Mouse (Mus musculus): ENCODE data around the gene Nrgn.

Nrgn gene

DNA sequence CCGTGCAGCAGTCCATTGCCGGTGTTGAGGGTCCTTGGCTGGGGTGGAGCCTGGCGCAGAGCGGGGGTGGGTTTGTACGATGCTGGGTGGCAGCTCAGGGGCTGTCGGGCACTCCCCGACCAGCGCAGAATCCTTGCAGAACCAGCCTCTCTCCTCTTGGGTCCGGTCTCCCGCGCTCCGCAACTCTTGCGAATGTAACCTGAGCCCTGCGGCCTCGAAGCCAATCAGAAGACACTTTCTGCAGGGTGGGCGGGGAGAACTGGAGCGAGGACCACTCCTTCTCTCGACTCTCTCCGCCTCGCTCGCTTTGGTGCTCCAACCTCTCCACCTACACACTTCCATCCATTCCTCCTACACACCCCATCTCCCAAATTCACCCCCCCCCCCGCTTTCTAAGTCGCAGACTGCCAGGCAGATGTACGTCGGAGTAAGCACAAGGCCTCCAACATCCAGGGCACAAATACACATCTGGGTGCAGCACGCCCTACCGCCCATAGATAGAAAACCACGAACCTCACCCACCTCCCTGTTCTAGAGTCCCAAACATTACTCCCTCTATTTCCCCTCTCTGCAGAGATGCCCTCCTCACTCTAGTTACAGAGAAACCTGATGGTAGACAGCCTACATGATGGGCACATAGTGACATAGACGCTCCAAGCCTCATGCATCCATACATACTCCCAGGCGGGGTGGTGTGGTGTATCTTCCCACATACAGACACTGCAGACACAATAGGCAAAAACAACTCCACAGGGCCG, at the start of gene Nrgn:
Gene Nrgn, minus strand, starts transcription at position 369 of the 758 bp plus-strand sequence.
- peak; percentile 55 for DNase-seq (ENCODE audit: low read depth, low spot score)

GRCm38 (mm10) chr9:37600538-37601205, 48.0 kb upstream of the Nrgn start:
- DNase-seq (ENCODE audit: low read depth, low spot score): no peak

DNA sequence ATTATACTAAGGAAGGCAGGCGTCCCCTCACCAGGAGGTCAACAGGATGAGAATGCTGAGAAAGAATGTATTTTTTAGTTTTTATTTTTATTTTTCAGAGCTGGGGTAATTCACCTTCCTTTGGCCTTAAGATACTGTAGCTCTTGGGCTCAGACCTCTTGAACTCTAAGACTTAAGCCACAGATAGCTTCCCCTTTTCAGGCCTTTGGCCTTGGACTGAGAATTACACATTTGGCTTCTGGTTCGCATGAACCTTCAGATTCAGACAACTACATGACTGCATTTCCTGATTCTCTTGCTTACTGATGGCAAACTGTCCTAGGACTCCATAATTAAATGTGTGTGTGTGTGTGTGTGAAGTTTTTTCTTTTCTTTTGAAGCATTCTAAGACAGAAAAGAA, 45.9 kb upstream of the Nrgn start:
- DNase-seq (ENCODE audit: low read depth, low spot score): no peak

DNA sequence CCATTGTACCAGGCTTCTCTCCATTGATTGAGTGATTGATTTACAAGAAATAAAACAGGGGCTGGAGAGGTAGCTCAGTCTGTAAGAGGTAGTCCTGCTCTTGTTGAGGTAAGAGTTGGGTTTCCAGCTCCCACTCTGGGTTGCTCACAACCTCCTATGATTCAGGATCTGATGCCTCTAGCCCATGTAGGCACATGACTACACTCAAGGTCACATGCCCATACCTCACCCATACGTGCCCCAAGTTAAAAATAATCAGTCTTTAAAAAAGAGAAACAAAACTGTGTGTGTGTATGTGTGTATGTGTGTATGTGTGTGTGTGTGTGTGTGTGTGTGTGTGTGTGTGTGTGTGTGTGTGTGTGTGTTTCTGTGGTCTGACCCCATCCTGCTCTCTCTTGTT, 42.9 kb upstream of the Nrgn start:
- no peak for DNase-seq (ENCODE audit: low read depth, low spot score)

- no peak for DNase-seq (ENCODE audit: low read depth, low spot score)
Observed at GRCm38 (mm10) chr9:37593690-37594089, 41.0 kb upstream of the Nrgn start.

DNA sequence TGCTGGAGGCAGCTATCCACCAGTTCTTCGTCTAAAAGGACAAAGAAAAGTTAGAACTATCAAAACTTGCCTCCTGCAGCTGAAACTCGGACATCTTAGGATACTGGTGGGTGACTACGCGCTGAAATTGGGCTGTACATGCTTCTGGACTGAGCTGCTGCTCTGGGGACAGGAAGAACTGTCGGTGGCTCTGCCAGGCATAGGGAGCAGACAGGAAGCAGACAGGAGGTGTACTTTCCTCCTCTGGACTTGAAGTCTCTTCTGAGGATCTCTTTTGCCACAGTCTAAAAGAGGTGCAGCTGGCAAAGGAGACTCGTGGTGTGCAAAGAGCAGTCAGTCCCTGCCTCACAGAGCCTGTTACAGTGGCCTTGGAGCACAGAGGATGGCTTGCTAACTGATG, 39.9 kb upstream of the Nrgn start:
- DNase-seq (ENCODE audit: low read depth, low spot score): no peak

DNA sequence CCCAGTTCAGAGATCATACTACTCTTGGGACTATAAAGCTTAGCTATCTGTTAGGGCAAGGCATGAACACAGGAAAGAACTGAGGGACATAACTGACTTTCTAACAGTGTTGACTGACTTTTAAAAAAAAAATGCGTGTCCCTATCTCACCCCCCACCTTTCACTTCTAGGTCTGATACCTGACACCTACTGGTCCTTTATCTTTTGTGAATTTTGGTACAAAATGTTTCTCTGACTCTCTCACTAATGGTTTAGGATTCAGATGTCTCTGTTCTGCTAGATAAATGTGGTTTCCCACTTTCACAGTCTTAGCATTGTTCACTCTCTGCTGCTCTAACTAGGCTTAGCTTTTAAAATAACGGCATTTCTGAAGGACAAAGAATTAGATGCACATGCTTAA, 39.3 kb upstream of the Nrgn start:
- no peak for DNase-seq (ENCODE audit: low read depth, low spot score)

DNA sequence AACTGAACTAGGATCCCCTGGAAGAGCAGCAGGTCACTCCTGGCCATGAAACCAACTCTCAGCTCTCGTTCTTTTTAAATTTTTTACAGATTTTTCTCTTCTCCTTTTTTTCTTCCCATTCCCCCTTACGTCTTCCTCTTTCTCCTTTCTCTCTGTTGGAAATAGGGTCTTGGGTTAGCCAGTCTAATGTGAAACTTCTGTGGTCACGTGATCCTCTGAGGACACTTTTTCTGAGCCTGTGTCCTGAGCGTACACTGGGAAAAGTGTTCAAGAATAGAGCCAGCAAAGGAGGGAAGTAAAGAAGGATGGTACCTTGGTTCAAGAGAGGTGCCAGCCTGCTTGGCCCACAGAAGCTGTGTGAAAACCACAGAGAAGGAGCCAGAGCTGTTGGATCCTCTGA, 37.7 kb upstream of the Nrgn start:
- no peak for DNase-seq (ENCODE audit: low read depth, low spot score)

DNA sequence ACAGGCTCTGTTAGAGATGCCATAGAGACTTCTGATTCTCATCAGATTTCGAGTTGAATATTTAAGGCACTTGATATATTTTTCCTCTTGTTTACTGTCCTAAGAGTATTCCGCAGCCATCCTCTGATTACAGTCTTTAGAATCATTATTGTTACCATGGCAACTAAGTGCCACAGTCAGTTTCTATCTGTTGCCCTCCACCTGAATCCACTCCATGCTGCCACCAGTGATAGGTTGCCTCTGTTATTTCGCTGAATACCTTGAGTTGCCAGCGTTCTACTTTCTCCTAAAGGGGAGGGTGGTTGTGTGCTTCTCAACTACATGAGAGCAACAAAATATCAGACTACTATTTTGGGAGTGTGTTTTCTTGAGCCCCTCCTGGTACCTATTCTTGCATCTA, 34.0 kb upstream of the Nrgn start:
- DNase-seq (ENCODE audit: low read depth, low spot score): no peak

DNA sequence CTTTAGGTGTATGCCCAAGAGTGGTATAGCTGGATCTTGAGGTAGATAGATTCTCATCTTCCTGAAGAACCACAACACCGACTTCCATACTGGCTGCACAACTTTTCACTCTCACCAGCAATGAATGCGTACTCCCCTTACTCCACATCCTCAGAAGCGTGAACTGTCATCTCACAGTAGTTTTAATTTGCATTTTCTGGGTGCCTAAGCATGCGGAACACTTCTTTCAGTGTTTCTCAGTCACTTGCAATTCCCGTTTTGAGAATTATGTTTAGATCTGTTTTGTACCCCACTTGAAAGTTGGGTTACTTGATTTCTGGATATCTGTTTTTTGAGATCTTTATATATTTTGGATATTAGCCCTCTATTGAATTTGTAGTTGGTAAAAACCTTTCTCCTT, 30.9 kb upstream of the Nrgn start:
- DNase-seq (ENCODE audit: low read depth, low spot score): no peak

GRCm38 (mm10) chr9:37576436-37576930, 23.8 kb upstream of the Nrgn start:
- DNase-seq (ENCODE audit: low read depth, low spot score): peak; percentile 12

- no peak for DNase-seq (ENCODE audit: low read depth, low spot score)
Observed at GRCm38 (mm10) chr9:37572204-37572876, 19.6 kb upstream of the Nrgn start.

DNA sequence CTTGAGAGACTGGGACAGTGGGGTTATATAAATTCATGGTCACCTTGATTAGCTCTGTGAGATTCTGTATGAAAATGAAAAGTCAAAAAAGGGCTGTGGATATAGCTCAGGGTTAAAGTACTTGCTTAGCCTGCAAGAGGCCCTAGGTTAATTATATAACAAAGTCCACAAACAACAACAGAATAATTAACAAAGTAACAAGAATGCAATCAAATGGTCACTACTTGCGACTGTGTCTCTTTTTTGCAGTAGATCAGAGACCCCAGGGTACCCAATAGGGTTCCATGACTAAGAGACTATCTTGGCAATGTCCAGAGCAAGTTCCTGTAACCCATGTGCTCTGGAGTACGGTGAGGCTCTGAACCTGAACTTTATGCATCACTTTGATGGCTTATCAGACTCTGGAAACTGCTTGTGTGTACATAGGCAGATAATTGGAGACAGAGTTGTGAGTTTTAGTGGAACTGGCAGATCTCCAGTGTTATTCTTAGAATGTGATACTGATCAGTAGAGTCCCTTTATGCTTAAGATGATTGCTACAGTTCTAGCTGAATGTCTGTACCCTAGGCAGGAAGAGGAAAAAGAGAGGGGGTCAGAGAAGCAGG, 16.6 kb upstream of the Nrgn start:
- DNase-seq (ENCODE audit: low read depth, low spot score): no peak

DNA sequence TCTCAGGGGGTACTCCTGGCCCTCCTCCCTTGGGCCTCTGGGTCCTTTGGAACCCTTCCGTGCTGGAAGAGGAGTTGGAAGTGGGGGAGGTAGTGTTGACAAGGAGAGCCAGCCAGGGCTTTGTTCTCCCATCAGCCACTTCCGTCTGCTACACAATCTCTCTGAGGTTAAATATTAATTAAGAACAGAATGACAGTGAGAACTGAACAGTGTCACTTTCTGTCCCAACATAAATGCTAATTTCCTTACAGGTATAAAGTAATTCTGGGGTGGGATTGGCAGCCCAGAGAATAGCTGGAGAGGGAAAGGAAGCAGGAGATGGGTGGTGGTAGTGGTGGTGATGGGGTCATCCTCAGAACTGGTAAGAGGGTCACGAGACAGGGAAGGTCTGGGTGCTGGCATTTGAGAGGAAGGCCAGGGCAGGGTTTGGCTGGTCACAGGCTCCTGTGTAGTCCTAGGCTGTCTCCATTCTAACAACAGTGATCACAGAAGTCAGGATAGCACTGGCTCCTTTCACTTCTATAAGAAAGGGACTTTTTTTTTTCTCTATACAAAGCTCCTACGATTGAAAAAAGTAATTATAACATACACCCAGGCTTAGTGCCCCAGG, 16.0 kb upstream of the Nrgn start:
- DNase-seq (ENCODE audit: low read depth, low spot score): no peak

DNA sequence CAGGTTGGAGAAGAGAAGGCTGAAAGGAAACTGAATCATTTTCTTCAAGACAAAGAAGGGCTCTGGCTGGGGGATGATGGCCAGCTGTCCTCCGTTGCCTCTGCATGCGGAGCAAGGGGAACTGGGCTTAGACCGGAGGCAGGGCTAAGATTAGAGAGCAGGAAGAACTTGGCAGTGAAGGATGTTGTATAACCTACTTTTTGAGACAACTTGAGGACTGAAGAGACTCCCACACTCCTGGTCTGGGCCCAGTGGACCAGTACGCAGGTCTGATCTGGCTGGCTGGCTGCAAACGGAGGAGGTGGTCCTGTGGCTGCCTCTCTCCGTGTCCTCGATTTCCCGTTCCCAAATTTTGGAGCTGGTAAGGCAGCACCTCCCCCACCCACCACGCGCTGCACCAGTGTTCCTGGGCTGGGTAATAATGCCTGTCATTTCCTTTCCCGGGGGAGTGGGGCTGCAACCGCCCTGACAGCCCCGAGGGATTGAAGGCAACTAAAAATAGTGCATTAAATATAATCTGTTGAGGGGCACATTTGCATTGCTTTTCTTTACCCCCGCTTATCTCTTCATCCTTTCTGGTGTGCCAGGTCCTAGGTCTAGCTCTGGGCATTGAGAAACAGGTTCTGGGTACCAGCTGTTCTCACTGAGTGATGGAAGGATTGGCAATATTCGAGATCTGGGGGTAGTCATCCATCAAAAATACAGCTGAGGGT, 15.3 kb upstream of the Nrgn start:
- no peak for DNase-seq (ENCODE audit: low read depth, low spot score)

- no peak for DNase-seq (ENCODE audit: low read depth, low spot score)
Observed at GRCm38 (mm10) chr9:37567454-37567853, 14.8 kb upstream of the Nrgn start.

GRCm38 (mm10) chr9:37567019-37567418, 14.3 kb upstream of the Nrgn start:
- DNase-seq (ENCODE audit: low read depth, low spot score): no peak

- no peak for DNase-seq (ENCODE audit: low read depth, low spot score)
Observed at GRCm38 (mm10) chr9:37563805-37564204, 11.1 kb upstream of the Nrgn start.

GRCm38 (mm10) chr9:37560617-37561016, 7.9 kb upstream of the Nrgn start:
- no peak for DNase-seq (ENCODE audit: low read depth, low spot score)

GRCm38 (mm10) chr9:37556366-37556765, 3.7 kb upstream of the Nrgn start:
- DNase-seq (ENCODE audit: low read depth, low spot score): no peak
